Mouse (Mus musculus): Measurements from ENCODE around the gene B020004J07Rik.
"Not testable (repeated sequence)": the region's sequence is repeated elsewhere in the genome, so short reads cannot be mapped to it uniquely, and the experiment has no call there.

DNA sequence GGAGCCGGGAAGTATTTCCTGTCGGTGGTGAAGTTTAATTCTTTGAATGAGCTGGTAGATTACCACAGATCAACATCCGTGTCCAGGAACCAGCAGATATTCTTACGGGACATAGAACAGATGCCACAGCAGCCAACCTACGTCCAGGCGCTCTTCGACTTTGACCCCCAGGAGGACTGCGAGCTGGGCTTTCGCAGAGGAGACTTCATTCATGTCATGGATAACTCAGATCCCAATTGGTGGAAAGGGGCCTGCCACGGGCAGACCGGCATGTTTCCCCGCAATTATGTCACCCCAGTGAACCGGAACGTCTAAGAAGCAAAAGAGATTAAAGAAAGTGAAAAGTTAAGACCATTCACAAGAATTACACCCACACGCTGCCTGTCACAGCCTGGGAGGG, 31.9 kb upstream of the B020004J07Rik start:
- not testable (repeated sequence) for TF ChIP-seq CTCF (IDR thresholded peaks at IDR 0.05; ENCODE audit: insufficient read depth, low read length); POLR2A (IDR thresholded peaks at IDR 0.05; ENCODE audit: borderline replicate concordance, extremely low read depth, low read depth, low read length)

All from lung, adult 2 months (tissue).